Mouse (Mus musculus) hindbrain, embryonic 11.5 days (tissue): ENCODE measurements at regions not wholly inside any gene's neighbourhood (a gene's known extent, or its start where the extent isn't known, plus 50 kb on each side); places are given as distances from the start of the nearest gene placed in this dataset.

Experiments
- ATAC-seq: fragments of 200-750 bp; cut with Nextera tagmentation; 2 replicates; pipeline ENCODE4 v1.8.0; 2017; ENCODE audit warnings: mild to moderate bottlenecking, moderate TSS enrichment, moderate library complexity; ENCODE audit not compliant: low FRiP score
- DNase-seq: peaks from one replicate; pipeline ENCODE4 v3.0.0-alpha.2; 2015; ENCODE audit warnings: low spot score
- H3K27ac ChIP-seq: fragments of 300-500 bp; sonication (generic); 2 replicates; pipeline ENCODE4 v1.5.1; 2014; ENCODE audit warnings: mild to moderate bottlenecking, low read depth, low read length
- H3K27me3 ChIP-seq: fragments of 300-500 bp; sonication (generic); 2 replicates; pipeline ENCODE4 v1.6.1; 2014; ENCODE audit warnings: mild to moderate bottlenecking, low read length, moderate library complexity, mixed read lengths; ENCODE audit not compliant: control insufficient read depth, insufficient read depth
- H3K36me3 ChIP-seq: fragments of 300-500 bp; sonication (generic); 2 replicates; pipeline ENCODE4 v1.6.1; 2014; ENCODE audit warnings: mild to moderate bottlenecking, low read length, moderate library complexity, mixed read lengths; ENCODE audit not compliant: control insufficient read depth, insufficient read depth
- H3K4me1 ChIP-seq: fragments of 300-500 bp; sonication (generic); replicated peaks from 2 replicates; pipeline ENCODE4 v1.6.1; 2014; ENCODE audit warnings: low read length, mixed read lengths; ENCODE audit not compliant: control insufficient read depth, insufficient read depth
- H3K4me2 ChIP-seq: fragments of 300-500 bp; sonication (generic); replicated peaks from 2 replicates; pipeline ENCODE4 v1.6.1; 2014; ENCODE audit warnings: mild to moderate bottlenecking, low read depth, low read length
- H3K4me3 ChIP-seq: fragments of 300-500 bp; sonication (generic); 2 replicates; pipeline ENCODE4 v1.5.1; 2014; ENCODE audit warnings: low read depth, low read length
- H3K9ac ChIP-seq: fragments of 300-500 bp; sonication (generic); 2 replicates; pipeline ENCODE4 v1.6.1; 2014; ENCODE audit warnings: low read depth, low read length
- H3K9me3 ChIP-seq: fragments of 300-500 bp; sonication (generic); 2 replicates; pipeline ENCODE4 v1.6.1; 2016; ENCODE audit warnings: low read length; ENCODE audit not compliant: control insufficient read depth
- WGBS: fragments of 180-500 bp; shearing (Covaris S2); extraction: QIAGEN DNeasy Blood & Tissue Kit; methylation state at CpG from one replicate; pipeline ENCODE4 v1.1.7; 2014; 5-methylcytosine and 5-hydroxymethylcytosine counted together

DNA sequence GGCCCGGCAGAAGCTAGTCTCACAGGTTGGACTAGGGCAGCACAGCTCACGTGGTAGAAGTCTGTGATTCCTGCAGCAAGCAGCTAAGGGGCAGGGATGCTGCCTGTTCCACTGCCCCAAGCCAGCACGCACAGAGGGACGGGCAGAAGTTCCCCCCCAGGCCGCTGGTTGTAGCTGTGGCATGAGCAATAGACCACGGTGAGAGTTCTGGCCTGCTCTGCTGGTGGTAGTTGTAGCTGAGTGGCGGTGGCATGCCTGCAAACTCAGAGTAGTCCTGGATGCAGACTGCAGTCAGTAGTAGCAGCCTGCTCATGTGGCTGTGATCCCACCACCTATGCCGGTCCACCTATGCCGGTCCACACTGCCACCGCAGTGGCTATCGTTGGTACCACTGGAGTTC lies 71.5 kb upstream of the Rpl39l start:
- 91% methylated on average over 11 of the region's 11 CpGs for WGBS
- Histone ChIP-seq H3K9me3 (no peaks in the 10 kb centered on the region), H3K4me2 (no peak overlapping the region), H3K4me3 (no peak overlapping the region), H3K36me3 (no peaks in the 10 kb centered on the region), H3K9ac (no peak overlapping the region), H3K27me3 (no peaks in the 10 kb centered on the region), H3K4me1 (no peaks in the 10 kb centered on the region), H3K27ac (no peak overlapping the region)
- ATAC-seq (no peak), DNase-seq (no peak)

DNA sequence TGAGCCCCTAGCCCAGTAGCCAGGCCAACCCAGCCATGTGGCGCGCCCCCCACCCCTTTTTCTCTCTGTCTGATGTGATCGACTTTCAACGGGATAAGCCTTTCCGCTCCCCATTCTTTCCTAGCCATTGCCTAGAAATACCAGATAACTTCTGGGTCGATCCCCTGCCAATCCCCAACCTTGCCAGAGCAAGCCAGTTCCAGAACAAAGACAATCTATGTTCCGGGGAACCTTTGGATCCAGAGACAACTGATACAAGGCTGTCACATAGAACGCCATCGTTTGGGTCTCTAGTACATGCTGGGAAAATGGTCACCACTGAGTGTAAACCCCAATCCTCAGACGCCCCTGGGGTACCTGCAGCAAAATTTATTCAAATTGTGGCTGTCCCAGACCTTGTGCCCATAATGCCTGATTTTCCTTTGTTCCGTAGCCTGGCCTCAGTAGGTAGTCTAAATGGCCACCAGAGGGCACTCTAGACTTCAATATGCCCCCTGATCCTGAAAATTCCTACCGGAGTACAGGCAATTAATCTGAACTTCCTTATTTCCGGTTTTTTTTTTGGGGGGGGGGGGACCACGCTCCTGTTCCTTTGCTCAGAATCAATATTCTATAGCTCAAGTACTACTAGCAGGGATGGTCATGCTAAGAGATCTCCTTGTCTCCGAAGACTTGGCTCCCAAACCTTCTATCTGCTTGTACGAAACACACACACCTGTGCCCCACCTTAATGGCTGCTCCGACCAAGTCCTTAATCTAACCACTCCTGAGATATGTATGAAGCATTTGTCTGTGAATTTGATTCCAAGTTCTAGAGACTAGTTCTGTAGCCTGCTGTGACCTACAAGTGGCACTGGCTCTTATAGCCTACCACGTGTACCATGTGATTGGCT lies 81.3 kb upstream of the Rpl39l start:
- Histone ChIP-seq H3K9ac (0 out of 2 replicates have a peak overlapping the region, but pooled peaks have one; percentile 34), H3K27ac (no peak overlapping the region), H3K27me3 (no peaks in the 10 kb centered on the region), H3K4me1 (no peaks in the 10 kb centered on the region), H3K4me3 (no peak overlapping the region), H3K9me3 (no peaks in the 10 kb centered on the region), H3K4me2 (no peak overlapping the region), H3K36me3 (no peaks in the 10 kb centered on the region)
- DNase-seq (peak; percentile 81), ATAC-seq (peak; percentile 65; the same call in 1 of the 2 replicates)
- WGBS = 57% methylated on average over 18 of the region's 18 CpGs

DNA sequence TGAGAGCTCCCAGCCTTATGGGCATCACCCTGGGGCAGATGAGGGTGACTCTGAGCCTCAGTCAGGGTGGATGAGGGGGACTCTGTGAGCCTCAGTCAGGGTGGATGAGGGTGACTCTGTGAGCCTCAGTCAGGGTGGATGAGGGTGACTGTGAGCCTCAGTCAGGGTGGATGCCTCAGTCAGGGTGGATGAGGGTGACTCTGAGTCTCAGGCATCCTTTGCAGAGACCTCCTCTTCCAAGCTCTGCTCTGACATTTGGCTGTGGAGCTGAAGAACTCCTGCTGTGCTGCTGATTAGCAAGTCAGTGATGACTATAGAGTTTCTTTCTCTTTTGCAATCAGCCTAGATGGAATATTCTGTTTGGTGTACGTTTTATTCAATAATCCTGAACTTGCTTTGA lies 83.7 kb upstream of the Rpl39l start:
- no peaks in the 10 kb centered on the region for H3K4me1 ChIP-seq
- WGBS = 31% methylated on average over 1 of the region's 1 CpGs

DNA sequence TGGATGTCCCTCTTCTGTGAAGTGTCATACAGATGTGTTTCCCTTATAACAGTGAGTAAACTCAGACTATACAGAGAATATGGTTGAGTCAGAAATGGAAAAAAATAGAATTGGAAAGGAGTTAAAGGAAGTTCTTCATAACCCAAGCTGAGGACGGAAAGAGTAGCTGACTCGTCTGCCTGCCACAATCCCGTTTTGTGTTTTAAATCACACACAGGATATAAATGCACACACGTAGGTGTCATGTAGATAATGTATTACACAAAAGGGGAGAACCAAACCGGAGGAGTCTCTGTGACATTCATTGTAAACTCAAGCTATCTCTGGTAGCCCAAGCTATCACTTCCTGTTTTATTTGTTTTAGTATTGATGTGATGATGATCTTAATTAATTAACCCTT lies 84.6 kb upstream of the Rpl39l start:
- Histone ChIP-seq H3K4me3 (no peak overlapping the region), H3K27ac (no peak overlapping the region), H3K9ac (no peak overlapping the region), H3K36me3 (no peaks in the 10 kb centered on the region), H3K4me2 (no peak overlapping the region), H3K9me3 (no peaks in the 10 kb centered on the region), H3K4me1 (no peaks in the 10 kb centered on the region), H3K27me3 (no peaks in the 10 kb centered on the region)
- 90% methylated on average over 5 of the region's 5 CpGs for WGBS
- ATAC-seq (no peak), DNase-seq (no peak)

More for the DNA sequence above, 83.7 kb upstream of the Rpl39l start:
- Histone ChIP-seq H3K9me3 (no peaks in the 10 kb centered on the region), H3K9ac (no peak overlapping the region), H3K36me3 (no peaks in the 10 kb centered on the region), H3K27ac (no peak overlapping the region), H3K4me3 (no peak overlapping the region), H3K4me2 (no peak overlapping the region), H3K27me3 (no peaks in the 10 kb centered on the region)
- DNase-seq (no peak), ATAC-seq (no peak)

DNA sequence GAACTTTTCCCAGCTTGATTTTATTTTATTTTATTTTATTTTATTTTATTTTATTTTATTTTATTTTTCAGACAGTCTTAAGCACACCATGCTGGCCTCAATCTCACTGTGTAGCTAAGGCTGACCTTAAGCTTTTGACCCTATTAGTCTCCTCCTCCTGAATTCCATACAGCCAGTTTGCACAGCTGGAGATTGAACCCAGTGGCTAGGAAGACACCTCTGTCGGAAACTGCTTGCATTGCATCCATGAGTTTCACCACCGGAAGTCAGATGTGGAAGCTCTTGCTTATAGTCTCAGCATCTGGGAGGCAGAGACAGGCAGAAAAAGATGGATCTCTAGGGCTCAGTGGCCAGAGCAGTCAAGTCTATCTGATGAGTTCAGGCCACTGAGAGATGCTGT lies 86.4 kb upstream of the Grin2a start:
- Histone ChIP-seq H3K27me3 (no peaks in the 10 kb centered on the region), H3K4me3 (no peak overlapping the region), H3K9ac (no peak overlapping the region), H3K36me3 (no peaks in the 10 kb centered on the region), H3K9me3 (no peaks in the 10 kb centered on the region), H3K27ac (no peak overlapping the region), H3K4me1 (no peaks in the 10 kb centered on the region), H3K4me2 (no peak overlapping the region)
- WGBS = 52% methylated on average over 2 of the region's 2 CpGs
- DNase-seq (no peak), ATAC-seq (no peak)

DNA sequence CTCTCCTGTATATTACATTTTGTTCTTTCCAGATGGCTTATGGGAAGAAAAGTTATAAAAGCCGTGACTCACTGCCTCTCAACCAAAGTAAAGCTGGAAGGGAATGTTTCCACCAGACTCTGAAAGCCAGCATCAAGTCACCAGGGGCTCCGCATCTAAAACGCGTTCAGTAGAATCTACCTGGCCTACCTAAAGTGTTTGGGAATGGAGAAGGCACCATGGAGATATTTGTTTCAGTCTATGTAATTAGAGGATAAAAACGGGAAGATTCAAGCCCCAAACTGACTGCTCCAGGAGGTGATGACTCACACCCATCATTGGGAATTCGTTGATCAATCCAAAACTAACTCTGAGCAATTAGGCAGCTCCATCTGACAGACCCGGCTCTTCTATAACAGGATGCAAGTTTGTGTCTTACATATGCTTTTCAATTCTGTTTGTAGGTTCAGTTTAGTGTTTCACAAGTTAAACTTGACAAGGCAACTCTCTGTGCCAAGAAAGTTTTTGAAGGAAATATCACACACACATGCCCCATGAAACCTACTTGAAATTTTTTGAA lies 84.8 kb upstream of the Grin2a start:
- H3K4me1 ChIP-seq = no peaks in the 10 kb centered on the region
- ATAC-seq (no peak), DNase-seq (no peak)
- H3K4me3 ChIP-seq = no peak overlapping the region
- H3K36me3 ChIP-seq = no peaks in the 10 kb centered on the region
- H3K9ac ChIP-seq = no peak overlapping the region
- WGBS = 86% methylated on average over 7 of the region's 7 CpGs
- H3K4me2 ChIP-seq = no peak overlapping the region
- no peaks in the 10 kb centered on the region for H3K9me3 ChIP-seq
- H3K27ac ChIP-seq = no peak overlapping the region
- no peaks in the 10 kb centered on the region for H3K27me3 ChIP-seq

DNA sequence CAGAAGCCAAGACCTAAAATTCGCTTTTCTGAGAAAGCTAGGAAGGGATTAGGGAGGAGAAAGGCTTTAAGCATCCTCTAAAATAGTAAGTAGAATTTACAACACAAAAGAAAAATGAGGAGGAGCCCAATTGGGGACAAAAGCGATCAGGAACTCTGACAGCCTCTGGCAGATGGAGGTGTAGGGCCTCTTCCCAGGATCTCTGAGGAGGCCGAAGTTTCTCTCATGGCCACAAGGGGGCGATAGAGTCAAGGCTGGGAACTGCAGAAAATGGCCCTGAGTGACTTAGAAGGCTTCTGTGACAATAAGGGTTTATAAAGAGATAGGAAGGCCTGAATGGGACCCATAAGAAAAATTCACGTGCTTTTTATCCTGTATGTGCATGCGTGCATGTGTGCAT lies 77.8 kb upstream of the Grin2a start:
- no peaks in the 10 kb centered on the region for H3K36me3 ChIP-seq
- DNase-seq (peak; percentile 87), ATAC-seq (no peak)
- no peaks in the 10 kb centered on the region for H3K9me3 ChIP-seq
- no peak overlapping the region for H3K4me2 ChIP-seq
- H3K27me3 ChIP-seq = no peaks in the 10 kb centered on the region
- no peak overlapping the region for H3K9ac ChIP-seq
- H3K4me1 ChIP-seq = no peaks in the 10 kb centered on the region
- H3K4me3 ChIP-seq = no peak overlapping the region
- H3K27ac ChIP-seq = no peak overlapping the region
- WGBS = 35% methylated on average over 6 of the region's 6 CpGs

DNA sequence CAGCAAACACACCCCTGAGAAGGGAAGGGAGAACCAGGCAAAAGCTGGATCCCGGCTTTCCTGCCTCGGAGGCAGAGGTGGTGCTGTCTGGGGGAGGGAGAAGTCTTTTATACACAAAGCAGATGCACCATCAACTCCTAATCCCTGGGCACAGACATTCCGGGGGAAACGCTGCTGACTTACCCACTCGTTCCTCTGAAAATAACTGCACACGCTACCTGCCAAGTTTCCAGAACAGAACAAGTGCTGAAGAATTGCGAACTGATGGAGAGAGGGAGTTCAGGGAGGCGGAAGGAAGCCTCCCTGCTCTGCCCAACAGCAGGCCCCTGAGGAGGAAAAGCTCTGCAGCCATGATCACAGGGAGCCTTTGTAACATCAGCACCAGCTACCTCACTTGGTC lies 68.1 kb upstream of the Grin2a start:
- Histone ChIP-seq H3K4me3 (no peak overlapping the region), H3K27ac (no peak overlapping the region), H3K36me3 (no peaks in the 10 kb centered on the region), H3K9me3 (no peaks in the 10 kb centered on the region), H3K27me3 (no peaks in the 10 kb centered on the region), H3K4me2 (no peak overlapping the region), H3K4me1 (no peaks in the 10 kb centered on the region), H3K9ac (no peak overlapping the region)
- WGBS = 74% methylated on average over 8 of the region's 8 CpGs
- no peak for DNase-seq
- ATAC-seq = no peak

DNA sequence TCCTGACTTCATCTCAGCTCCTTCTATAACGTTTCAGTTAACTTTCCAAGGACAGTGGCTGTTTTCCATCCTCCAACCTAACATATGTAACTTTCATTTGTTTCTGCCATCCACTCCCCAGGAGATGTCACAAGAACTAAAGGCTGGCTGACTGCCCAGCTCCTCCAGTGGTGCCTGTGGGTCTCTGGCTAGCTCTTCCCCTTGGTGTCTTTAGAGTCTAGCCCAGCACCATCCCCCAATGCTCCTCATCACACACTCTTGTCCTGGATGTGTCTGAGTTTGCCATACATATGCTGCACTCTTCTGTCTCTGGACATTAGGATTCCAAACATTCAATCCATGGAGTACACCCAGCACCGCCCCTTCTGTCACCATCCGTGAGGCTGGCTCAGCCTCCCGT lies 62.7 kb upstream of the Grin2a start:
- 77% methylated on average over 4 of the region's 4 CpGs for WGBS
- Histone ChIP-seq H3K27ac (no peak overlapping the region), H3K4me2 (no peak overlapping the region), H3K36me3 (no peaks in the 10 kb centered on the region), H3K9ac (no peak overlapping the region), H3K4me3 (no peak overlapping the region), H3K9me3 (no peaks in the 10 kb centered on the region), H3K4me1 (no peaks in the 10 kb centered on the region), H3K27me3 (no peaks in the 10 kb centered on the region)
- ATAC-seq (no peak), DNase-seq (no peak)
